Mouse (Mus musculus) ES-E14 (cell line): Measurements from ENCODE around the gene Ethe1. TPM values are rescaled to one million over a fixed set of nuclear protein-coding genes. Genes with fewer than 3 reads are reported as not detected.

ENCODE experiments used
- DNase-seq: peaks from one replicate; pipeline ENCODE4 v3.0.0-alpha.2; 2013; ENCODE audit warnings: low read depth, low spot score
- H3K27ac ChIP-seq: 2 replicates; pipeline ENCODE4 v1.5.1; 2012; ENCODE audit warnings: low read depth, mild to moderate bottlenecking, low read length, moderate library complexity, mixed read lengths; ENCODE audit not compliant: poor library complexity, insufficient read depth, severe bottlenecking
- H3K36me3 ChIP-seq: 2 replicates; pipeline ENCODE4 v1.6.1; 2012; ENCODE audit warnings: mild to moderate bottlenecking, low read length, moderate library complexity, mixed read lengths; ENCODE audit not compliant: control insufficient read depth, poor library complexity, insufficient read depth, severe bottlenecking
- H3K4me1 ChIP-seq, 2 experiments: fragments of 150-350 bp in 1 of 2; sonication (generic) in 1 of 2; 2 replicates each; pipeline ENCODE4 v1.6.1; 2012; ENCODE audit warnings: low read length in 2 of 2, mild to moderate bottlenecking in 1 of 2, mixed read lengths in 1 of 2; ENCODE audit not compliant: control insufficient read depth in 2 of 2, insufficient read depth in 2 of 2, poor library complexity in 1 of 2
- H3K4me3 ChIP-seq, 2 experiments: fragments of 150-350 bp in 1 of 2; sonication (generic) in 1 of 2; 2 replicates each; pipeline ENCODE4 v1.5.1; 2012; ENCODE audit warnings: low read length in 2 of 2, low read depth in 1 of 2, mild to moderate bottlenecking in 1 of 2, mixed read lengths in 1 of 2; ENCODE audit not compliant: insufficient read depth in 1 of 2, poor library complexity in 1 of 2, severe bottlenecking in 1 of 2
- H3K9ac ChIP-seq: 2 replicates; pipeline ENCODE4 v1.6.1; 2012; ENCODE audit warnings: low read depth, mild to moderate bottlenecking, low read length, mixed read lengths; ENCODE audit not compliant: poor library complexity, insufficient read depth, severe bottlenecking
- H3K9me3 ChIP-seq: fragments of 150-350 bp; sonication (generic); 2 replicates; pipeline ENCODE4 v1.6.1; 2012; ENCODE audit warnings: low read depth, mild to moderate bottlenecking, low read length; ENCODE audit not compliant: control insufficient read depth, insufficient read depth
- CHD2 ChIP-seq: IDR thresholded peaks from 2 replicates; pipeline ENCODE4 v1.6.1; 2014; ENCODE audit warnings: mild to moderate bottlenecking, low read depth, low read length, inconsistent platforms
- HCFC1 ChIP-seq: IDR thresholded peaks from 2 replicates; pipeline ENCODE4 v1.6.1; 2012; ENCODE audit warnings: low read length, inconsistent platforms, borderline replicate concordance; ENCODE audit not compliant: insufficient read depth
- MAFK ChIP-seq: IDR thresholded peaks from 2 replicates; pipeline ENCODE4 v1.6.1; 2014; ENCODE audit warnings: mild to moderate bottlenecking, low read depth, low read length, inconsistent platforms; ENCODE audit not compliant: insufficient read depth
- ZC3H11A ChIP-seq: IDR thresholded peaks from 2 replicates; pipeline ENCODE4 v1.6.1; 2012; ENCODE audit warnings: low read depth, mild to moderate bottlenecking, inconsistent platforms, low read length, borderline replicate concordance
- ZNF384 ChIP-seq: IDR thresholded peaks from 2 replicates; pipeline ENCODE4 v1.6.1; 2012; ENCODE audit warnings: low read depth, low read length, inconsistent platforms
- in situ Hi-C, 2 experiments: fragments of 600-800 bp; cut with MboI; formaldehyde crosslinking; loops; one replicate each; pipeline ENCODE4 v1.15.1; 2025; ENCODE audit warnings: low sequenced_read_pairs in 2 of 2, inconsistent platforms in 1 of 2; ENCODE audit not compliant: unreplicated experiment in 2 of 2
- total RNA-seq: library from RNA; depleted of rRNA; stranded (reverse); fragments of 300-350 nt; gene quantifications from 2 replicates; pipeline ENCODE4 v1.2.3, GENCODE M21; 2012

Ethe1 gene
- total RNA-seq, 1 experiment, result 14.7 TPM

GRCm38 (mm10) chr7:24563191-24563836, 24.0 kb upstream of the Ethe1 start:
- peaks cover 43% of the 10 kb centered on the region for H3K36me3 ChIP-seq
- peaks cover 0 to 12% of the 10 kb centered on the region in 2 experiments; a peak in 1 of 4 replicates for H3K4me1 ChIP-seq
- no peak overlapping the region for H3K9ac ChIP-seq
- no peaks in the 10 kb centered on the region for H3K9me3 ChIP-seq
- H3K27ac ChIP-seq, result no peak overlapping the region
- in situ Hi-C loops, result no loop called here
- TF ChIP-seq MAFK (no peak), ZC3H11A (no peak), CHD2 (no peak), ZNF384 (no peak), HCFC1 (no peak)
- H3K4me3 ChIP-seq, result no peak overlapping the region
- DNase-seq, result no peak

GRCm38 (mm10) chr7:24563837-24564206, 23.5 kb upstream of the Ethe1 start:
- peaks cover 0 to 12% of the 10 kb centered on the region in 2 experiments; a peak in 1 of 4 replicates for H3K4me1 ChIP-seq
- H3K27ac ChIP-seq, result no peak overlapping the region
- no peak overlapping the region for H3K9ac ChIP-seq
- no peak overlapping the region for H3K4me3 ChIP-seq
- H3K9me3 ChIP-seq, result no peaks in the 10 kb centered on the region
- no peak for TF ChIP-seq ZNF384
- no peak for DNase-seq
- H3K36me3 ChIP-seq, result peaks cover 45% of the 10 kb centered on the region
- in situ Hi-C loops, result no loop called here

GRCm38 (mm10) chr7:24564607-24565265, 22.6 kb upstream of the Ethe1 start:
- Histone ChIP-seq H3K4me3 (no peak overlapping the region), H3K9ac (no peak overlapping the region), H3K4me1 (peaks cover 0 to 12% of the 10 kb centered on the region in 2 experiments; a peak in 1 of 4 replicates), H3K9me3 (no peaks in the 10 kb centered on the region), H3K36me3 (peaks cover 42% of the 10 kb centered on the region), H3K27ac (no peak overlapping the region)
- TF ChIP-seq ZNF384 (no peak), ZC3H11A (no peak), HCFC1 (no peak), MAFK (no peak), CHD2 (no peak)
- in situ Hi-C loops, result no loop called here
- DNase-seq, result no peak

- in situ Hi-C loops, result no loop called here
- no peak overlapping the region for H3K4me3 ChIP-seq
- H3K36me3 ChIP-seq, result peaks cover 41% of the 10 kb centered on the region
- H3K9me3 ChIP-seq, result no peaks in the 10 kb centered on the region
- DNase-seq, result no peak
- peaks cover 0 to 11% of the 10 kb centered on the region in 2 experiments; a peak in 1 of 4 replicates for H3K4me1 ChIP-seq
- H3K9ac ChIP-seq, result no peak overlapping the region
- TF ChIP-seq ZC3H11A (no peak), HCFC1 (no peak), CHD2 (no peak)
- H3K27ac ChIP-seq, result no peak overlapping the region
Measured at GRCm38 (mm10) chr7:24565627-24566026, 21.7 kb upstream of the Ethe1 start.

- Histone ChIP-seq H3K27ac (no peak overlapping the region), H3K4me3 (no peak overlapping the region), H3K36me3 (peaks cover 43% of the 10 kb centered on the region), H3K4me1 (peaks cover 0 to 12% of the 10 kb centered on the region in 2 experiments; a peak in 1 of 4 replicates), H3K9ac (no peak overlapping the region), H3K9me3 (no peaks in the 10 kb centered on the region)
- in situ Hi-C loops, result no loop called here
- no peak for DNase-seq
- TF ChIP-seq CHD2, result no peak
- no peak for TF ChIP-seq ZNF384
- TF ChIP-seq HCFC1, result no peak
- no peak for TF ChIP-seq ZC3H11A
- no peak for TF ChIP-seq MAFK
Measured at GRCm38 (mm10) chr7:24566206-24566605, 21.1 kb upstream of the Ethe1 start.
